Mouse (Mus musculus): ENCODE results near the gene Sccpdh. TPM values are rescaled to one million over a fixed set of nuclear protein-coding genes. Genes with fewer than 3 reads are reported as not detected.
"Not testable (repeated sequence)": the region's sequence is repeated elsewhere in the genome, so short reads cannot be mapped to it uniquely, and the experiment has no call there.

Sccpdh gene
- total RNA-seq (2015) (3.7 and 5.6 TPM in 2 replicates), total RNA-seq (2017) (4.6 and 8.9 TPM in 2 replicates)

- peak; percentile 94 for ATAC-seq (ENCODE audit: poor library complexity, severe bottlenecking)
Measured at GRCm38 (mm10) chr1:179668013-179668805, at the start of gene Sccpdh. TSS of gene Sccpdh (plus strand) at chr1:179668210.

DNA sequence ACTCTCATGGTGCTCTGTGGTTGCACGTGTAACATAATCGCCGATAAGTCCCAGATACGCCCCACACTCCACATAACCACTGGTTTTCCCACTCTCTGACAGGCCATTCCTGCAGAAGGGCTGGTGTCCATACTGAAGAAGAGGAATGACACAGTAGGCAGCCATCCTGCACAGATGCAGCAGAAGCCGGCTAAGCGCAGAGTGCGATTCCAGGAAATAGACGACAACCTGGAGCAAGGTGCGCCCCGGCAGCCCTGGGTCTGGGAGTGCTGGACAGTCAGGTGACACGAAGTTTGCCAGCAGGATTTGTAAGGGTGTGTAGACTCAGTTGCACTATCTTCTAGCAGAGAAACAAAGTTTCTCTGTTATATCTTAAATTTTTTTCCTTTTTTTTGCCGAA lies 45.3 kb upstream of the Sccpdh start:
- ATAC-seq (ENCODE audit: poor library complexity, severe bottlenecking) = no peak

DNA sequence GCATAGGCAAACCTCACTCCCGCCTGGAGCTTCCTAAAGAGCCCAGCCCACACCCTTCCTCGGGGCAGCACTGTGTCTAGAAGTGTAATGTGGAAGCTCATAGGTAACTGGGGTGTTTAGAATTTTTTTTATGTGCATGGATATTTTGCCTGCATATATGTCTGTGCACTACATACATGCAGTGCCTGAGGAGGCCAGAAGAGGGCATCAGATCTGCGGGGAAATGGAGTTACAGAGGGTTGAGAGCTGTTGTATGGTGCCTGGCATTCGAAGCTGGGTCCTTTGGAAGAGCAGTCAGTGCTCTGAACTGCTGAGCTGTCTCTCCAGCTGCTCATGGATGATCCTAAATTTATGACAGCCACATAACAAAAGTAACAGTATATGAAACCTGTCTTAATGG lies 44.4 kb upstream of the Sccpdh start:
- ATAC-seq (ENCODE audit: poor library complexity, severe bottlenecking) = peak; percentile 75

GRCm38 (mm10) chr1:179624354-179624753 lies 43.7 kb upstream of the Sccpdh start:
- peak; percentile 94 for ATAC-seq (ENCODE audit: poor library complexity, severe bottlenecking)

DNA sequence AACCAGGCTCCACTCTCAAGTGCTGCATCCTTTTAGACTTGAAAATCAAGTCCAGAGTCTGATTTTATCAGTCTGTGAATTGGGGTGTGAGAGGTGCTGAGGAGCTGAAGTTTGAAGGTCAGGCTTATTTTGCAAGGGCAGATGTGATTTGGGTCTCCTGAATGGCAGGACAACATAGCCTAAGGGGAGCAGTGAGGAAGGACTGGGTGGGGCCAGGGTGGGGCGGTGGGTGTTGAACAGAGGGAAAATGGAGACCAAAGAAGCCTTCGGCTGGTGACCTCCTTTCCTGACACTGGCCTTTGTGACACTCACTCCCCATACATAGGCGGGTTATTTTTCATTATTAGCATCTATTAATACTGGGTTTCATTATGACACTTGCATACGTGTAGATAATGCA lies 40.2 kb upstream of the Sccpdh start:
- ATAC-seq (ENCODE audit: poor library complexity, severe bottlenecking) = no peak

GRCm38 (mm10) chr1:179628438-179629106 lies 39.4 kb upstream of the Sccpdh start:
- ATAC-seq (ENCODE audit: poor library complexity, severe bottlenecking) = no peak

GRCm38 (mm10) chr1:179629276-179629675 lies 38.7 kb upstream of the Sccpdh start:
- ATAC-seq (ENCODE audit: poor library complexity, severe bottlenecking) = no peak

GRCm38 (mm10) chr1:179632746-179633413 lies 35.1 kb upstream of the Sccpdh start:
- ATAC-seq (ENCODE audit: poor library complexity, severe bottlenecking) = 0 out of 2 replicates have a peak, but pooled peaks have one; percentile 8

DNA sequence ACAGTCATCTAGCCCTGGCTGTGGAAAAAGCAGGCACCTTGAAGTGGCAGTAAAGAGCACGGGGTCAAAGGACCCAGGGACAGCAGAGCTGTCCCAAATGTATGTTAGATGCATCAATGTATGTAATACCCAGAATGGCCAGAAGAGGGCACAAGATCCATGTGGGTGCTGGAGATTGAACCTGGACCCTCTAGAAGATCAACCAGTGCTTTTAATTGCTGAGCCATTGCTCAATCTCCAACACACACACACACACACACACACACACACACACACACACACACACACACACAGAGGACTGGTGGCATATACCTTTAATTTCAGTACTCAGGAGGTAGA lies 34.6 kb upstream of the Sccpdh start:
- peak; percentile 90 for ATAC-seq (ENCODE audit: poor library complexity, severe bottlenecking)

- no peak for ATAC-seq (ENCODE audit: poor library complexity, severe bottlenecking)
Measured at GRCm38 (mm10) chr1:179634159-179634558, 33.9 kb upstream of the Sccpdh start.

GRCm38 (mm10) chr1:179642726-179643125 lies 25.3 kb upstream of the Sccpdh start:
- ATAC-seq (ENCODE audit: poor library complexity, severe bottlenecking) = no peak

- ATAC-seq (ENCODE audit: poor library complexity, severe bottlenecking) = no peak
Measured at GRCm38 (mm10) chr1:179644151-179644550, 23.9 kb upstream of the Sccpdh start.

GRCm38 (mm10) chr1:179645101-179645979 lies 22.7 kb upstream of the Sccpdh start:
- ATAC-seq (ENCODE audit: poor library complexity, severe bottlenecking) = peak; percentile 96

GRCm38 (mm10) chr1:179645980-179646268 lies 22.1 kb upstream of the Sccpdh start:
- no peak for ATAC-seq (ENCODE audit: poor library complexity, severe bottlenecking)

GRCm38 (mm10) chr1:179648678-179649077 lies 19.3 kb upstream of the Sccpdh start:
- ATAC-seq (ENCODE audit: poor library complexity, severe bottlenecking) = not testable (repeated sequence)

DNA sequence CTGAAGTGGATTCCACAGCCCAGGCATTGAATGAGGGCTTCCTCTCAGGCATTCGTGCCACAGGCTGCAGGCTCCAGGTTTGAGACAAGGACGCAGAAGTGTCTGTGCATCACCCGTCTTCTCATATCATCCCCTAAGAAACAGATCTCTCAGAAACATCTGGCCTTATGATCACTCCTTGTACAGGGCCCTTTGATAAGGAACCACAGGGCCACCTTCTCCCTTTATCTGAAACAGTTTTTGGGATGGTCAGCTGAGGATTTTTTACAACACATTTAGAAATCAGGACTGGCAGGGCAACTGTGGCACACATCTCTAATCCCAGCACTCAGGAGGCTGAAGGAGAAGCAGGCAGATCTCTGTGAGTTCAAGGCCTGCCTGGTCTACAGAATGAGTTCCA lies 18.7 kb upstream of the Sccpdh start:
- no peak for ATAC-seq (ENCODE audit: poor library complexity, severe bottlenecking)

- ATAC-seq (ENCODE audit: poor library complexity, severe bottlenecking) = peak; percentile 81
Measured at GRCm38 (mm10) chr1:179650284-179650683, 17.7 kb upstream of the Sccpdh start.

DNA sequence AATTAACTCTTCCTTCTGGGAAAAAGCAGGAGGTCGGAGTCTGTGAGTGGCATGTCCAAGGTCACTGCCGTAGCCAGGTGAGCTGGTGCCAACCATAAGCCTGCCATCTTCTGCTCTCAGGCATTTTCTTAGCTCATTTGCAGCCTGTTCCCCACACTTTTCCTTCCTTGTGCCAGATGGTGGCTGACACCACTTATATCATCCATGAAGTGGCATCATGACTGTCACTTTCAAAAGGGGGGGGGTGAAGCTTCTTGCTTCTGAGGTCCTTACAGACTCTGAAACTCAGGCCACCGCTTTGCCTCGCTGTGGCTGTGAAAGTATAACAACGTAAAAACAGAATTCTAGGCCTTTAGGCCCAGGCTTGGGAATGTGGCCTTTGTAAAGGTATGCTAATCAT lies 16.8 kb upstream of the Sccpdh start:
- no peak for ATAC-seq (ENCODE audit: poor library complexity, severe bottlenecking)

DNA sequence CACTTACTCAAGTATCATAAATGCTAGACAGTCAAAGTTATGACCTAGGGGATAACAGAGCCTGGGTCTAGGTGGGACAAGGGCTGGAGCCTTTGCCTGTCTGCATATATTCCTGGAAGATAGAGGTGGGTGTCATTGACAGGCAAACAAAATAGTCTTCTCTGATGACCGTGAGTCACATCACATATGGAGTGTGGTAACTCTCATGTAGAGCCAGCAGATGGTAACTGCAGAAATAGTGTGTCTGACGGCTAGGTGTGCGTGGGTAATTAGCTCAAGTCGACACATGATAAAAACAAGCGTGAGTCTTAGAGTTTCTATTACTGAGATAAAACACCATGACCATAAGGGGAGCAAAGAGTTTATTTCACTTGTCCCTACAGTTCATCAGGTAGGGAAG lies 4.9 kb upstream of the Sccpdh start:
- no peak for ATAC-seq (ENCODE audit: poor library complexity, severe bottlenecking)

GRCm38 (mm10) chr1:179664309-179664930 lies 3.6 kb upstream of the Sccpdh start:
- ATAC-seq (ENCODE audit: poor library complexity, severe bottlenecking) = no peak

GRCm38 (mm10) chr1:179666971-179667370 lies 1.0 kb upstream of the Sccpdh start:
- no peak for ATAC-seq (ENCODE audit: poor library complexity, severe bottlenecking)
